Mouse (Mus musculus): Measurements from ENCODE around the gene Ly6g6d. TPM values are rescaled to one million over a fixed set of nuclear protein-coding genes. Genes with fewer than 3 reads are reported as not detected.
"Not testable (repeated sequence)": the region's sequence is repeated elsewhere in the genome, so short reads cannot be mapped to it uniquely, and the experiment has no call there.

Ly6g6d gene
- polyA plus RNA-seq, 1 experiment from 2014 or later = 0.68 TPM

GRCm38 (mm10) chr17:35046681-35047455 lies 31.0 kb downstream of the Ly6g6d start, which contains the start of gene Msh5:
Gene Msh5 (minus strand): TSS chr17:35046745.
- Histone ChIP-seq H3K4me1 (replicated peaks) (peaks cover 44% of the 10 kb centered on the region), H3K4me2 (peak within 1 kb of the TSS; percentile 94), H3K27me3 (no peaks in the 10 kb centered on the region), H3K9ac (replicated peaks) (peak within 1 kb of the TSS; percentile 84), H3K4me3 (replicated peaks) (peak within 1 kb of the TSS; percentile 62), H3K36me3 (no peaks in the 10 kb centered on the region), H3K9me3 (no peaks in the 10 kb centered on the region), H3K27ac (peak within 1 kb of the TSS; percentile 89)
- WGBS = 3% methylated on average over 33 of the region's 33 CpGs
- ATAC-seq (ENCODE audit: insufficient number of reproducible peaks, insufficient read depth, low FRiP score, low TSS enrichment, low read depth) = peak; percentile 97

GRCm38 (mm10) chr17:35045807-35046680 lies 31.8 kb downstream of the Ly6g6d start:
- no peak; the same call in 1 of the 2 replicates for ATAC-seq (ENCODE audit: insufficient number of reproducible peaks, insufficient read depth, low FRiP score, low TSS enrichment, low read depth)
- H3K9ac ChIP-seq (replicated peaks) = peak overlapping the region; percentile 84
- peaks cover 39% of the 10 kb centered on the region for H3K4me1 ChIP-seq (replicated peaks)
- peak overlapping the region; percentile 89 for H3K27ac ChIP-seq
- no peaks in the 10 kb centered on the region for H3K9me3 ChIP-seq
- H3K4me2 ChIP-seq = peak overlapping the region; percentile 94
- 5% methylated on average over 48 of the region's 48 CpGs for WGBS
- no peaks in the 10 kb centered on the region for H3K27me3 ChIP-seq
- no peaks in the 10 kb centered on the region for H3K36me3 ChIP-seq
- peak overlapping the region; percentile 62 for H3K4me3 ChIP-seq (replicated peaks)

- ATAC-seq (ENCODE audit: insufficient number of reproducible peaks, insufficient read depth, low FRiP score, low TSS enrichment, low read depth) = no peak
- Histone ChIP-seq H3K9ac (replicated peaks) (peak overlapping the region; percentile 84; the same call in 1 of the 2 replicates), H3K4me1 (replicated peaks) (peaks cover 39% of the 10 kb centered on the region), H3K27ac (peak overlapping the region; percentile 45; the same call in 1 of the 2 replicates), H3K4me3 (replicated peaks) (peak overlapping the region; percentile 62), H3K27me3 (no peaks in the 10 kb centered on the region), H3K4me2 (peak overlapping the region; percentile 94), H3K9me3 (no peaks in the 10 kb centered on the region), H3K36me3 (no peaks in the 10 kb centered on the region)
- WGBS = 87% methylated on average over 7 of the region's 7 CpGs
Measured at GRCm38 (mm10) chr17:35044904-35045806, 32.7 kb downstream of the Ly6g6d start.

GRCm38 (mm10) chr17:35043794-35044193 lies 34.1 kb downstream of the Ly6g6d start:
- no peak for ATAC-seq (ENCODE audit: insufficient number of reproducible peaks, insufficient read depth, low FRiP score, low TSS enrichment, low read depth)
- H3K9me3 ChIP-seq = no peaks in the 10 kb centered on the region
- H3K4me1 ChIP-seq (replicated peaks) = peaks cover 26% of the 10 kb centered on the region
- no peak overlapping the region for H3K4me2 ChIP-seq
- H3K27me3 ChIP-seq = no peaks in the 10 kb centered on the region
- H3K36me3 ChIP-seq = no peaks in the 10 kb centered on the region
- 78% methylated on average over 4 of the region's 4 CpGs for WGBS
- H3K27ac ChIP-seq = no peak overlapping the region
- no peak overlapping the region for H3K4me3 ChIP-seq (replicated peaks)
- no peak overlapping the region for H3K9ac ChIP-seq (replicated peaks)

GRCm38 (mm10) chr17:35039121-35039873 lies 38.6 kb downstream of the Ly6g6d start:
- H3K9ac ChIP-seq (replicated peaks) = no peak overlapping the region
- no peaks in the 10 kb centered on the region for H3K36me3 ChIP-seq
- H3K27ac ChIP-seq = no peak overlapping the region
- ATAC-seq (ENCODE audit: insufficient number of reproducible peaks, insufficient read depth, low FRiP score, low TSS enrichment, low read depth) = no peak
- H3K9me3 ChIP-seq = no peaks in the 10 kb centered on the region
- H3K4me2 ChIP-seq = no peak overlapping the region
- no peaks in the 10 kb centered on the region for H3K4me1 ChIP-seq (replicated peaks)
- H3K27me3 ChIP-seq = no peaks in the 10 kb centered on the region
- 85% methylated on average over 11 of the region's 11 CpGs for whole genome bisulfite sequencing
- H3K4me3 ChIP-seq (replicated peaks) = no peak overlapping the region

GRCm38 (mm10) chr17:35034896-35035295 lies 43.0 kb downstream of the Ly6g6d start:
- peaks cover 2% of the 10 kb centered on the region; the same call in 1 of the 2 replicates for H3K4me1 ChIP-seq (replicated peaks)
- no peaks in the 10 kb centered on the region for H3K9me3 ChIP-seq
- no peak overlapping the region for H3K27ac ChIP-seq
- ATAC-seq (ENCODE audit: insufficient number of reproducible peaks, insufficient read depth, low FRiP score, low TSS enrichment, low read depth) = no peak
- 82% methylated on average over 6 of the region's 6 CpGs for WGBS
- no peak overlapping the region for H3K4me3 ChIP-seq (replicated peaks)
- H3K36me3 ChIP-seq = no peaks in the 10 kb centered on the region
- H3K4me2 ChIP-seq = no peak overlapping the region
- no peak overlapping the region for H3K9ac ChIP-seq (replicated peaks)
- no peaks in the 10 kb centered on the region for H3K27me3 ChIP-seq

- not testable (repeated sequence) for H3K9me3 ChIP-seq; ATAC-seq (ENCODE audit: insufficient number of reproducible peaks, insufficient read depth, low FRiP score, low TSS enrichment, low read depth)
Measured at GRCm38 (mm10) chr17:35033703-35034102, 44.2 kb downstream of the Ly6g6d start.

GRCm38 (mm10) chr17:35032323-35032870 lies 45.5 kb downstream of the Ly6g6d start:
- peaks cover 8% of the 10 kb centered on the region for H3K4me1 ChIP-seq (replicated peaks)
- no peaks in the 10 kb centered on the region for H3K9me3 ChIP-seq
- no peak for ATAC-seq (ENCODE audit: insufficient number of reproducible peaks, insufficient read depth, low FRiP score, low TSS enrichment, low read depth)
- no peak overlapping the region for H3K4me3 ChIP-seq (replicated peaks)
- 69% methylated on average over 8 of the region's 8 CpGs for WGBS
- no peak overlapping the region for H3K4me2 ChIP-seq
- H3K27ac ChIP-seq = no peak overlapping the region
- no peaks in the 10 kb centered on the region for H3K27me3 ChIP-seq
- H3K9ac ChIP-seq (replicated peaks) = no peak overlapping the region
- H3K36me3 ChIP-seq = no peaks in the 10 kb centered on the region

More at GRCm38 (mm10) chr17:35033703-35034102, 44.2 kb downstream of the Ly6g6d start:
- not testable (repeated sequence) for H3K27me3 ChIP-seq; H3K4me2 ChIP-seq; H3K4me3 ChIP-seq (replicated peaks); H3K9ac ChIP-seq (replicated peaks); H3K27ac ChIP-seq; H3K4me1 ChIP-seq (replicated peaks); H3K36me3 ChIP-seq
- 80% methylated on average over 1 of the region's 1 CpGs for WGBS

GRCm38 (mm10) chr17:35031880-35032279 lies 46.0 kb downstream of the Ly6g6d start:
- WGBS = 85% methylated on average over 7 of the region's 7 CpGs
- Histone ChIP-seq H3K27me3 (no peaks in the 10 kb centered on the region), H3K27ac (no peak overlapping the region), H3K4me3 (replicated peaks) (no peak overlapping the region), H3K36me3 (no peaks in the 10 kb centered on the region), H3K4me2 (no peak overlapping the region), H3K9me3 (no peaks in the 10 kb centered on the region), H3K9ac (replicated peaks) (no peak overlapping the region), H3K4me1 (replicated peaks) (peaks cover 12% of the 10 kb centered on the region)
- no peak for ATAC-seq (ENCODE audit: insufficient number of reproducible peaks, insufficient read depth, low FRiP score, low TSS enrichment, low read depth)

- no peak overlapping the region for H3K4me3 ChIP-seq (replicated peaks)
- H3K36me3 ChIP-seq = no peaks in the 10 kb centered on the region
- no peaks in the 10 kb centered on the region for H3K27me3 ChIP-seq
- H3K4me2 ChIP-seq = no peak overlapping the region
- 88% methylated on average over 11 of the region's 11 CpGs for WGBS
- H3K9ac ChIP-seq (replicated peaks) = 0 out of 2 replicates have a peak overlapping the region, but pooled peaks have one; percentile 23
- no peaks in the 10 kb centered on the region for H3K9me3 ChIP-seq
- no peak for ATAC-seq (ENCODE audit: insufficient number of reproducible peaks, insufficient read depth, low FRiP score, low TSS enrichment, low read depth)
- H3K4me1 ChIP-seq (replicated peaks) = peaks cover 13% of the 10 kb centered on the region
- no peak overlapping the region for H3K27ac ChIP-seq
Measured at GRCm38 (mm10) chr17:35031272-35031671, 46.6 kb downstream of the Ly6g6d start.

Measured in limb, embryonic 12.5 days (tissue).